Mouse (Mus musculus) thymus, adult 2 months (tissue): ENCODE measurements around the gene Tmtc1.

Experiments used
- CTCF ChIP-seq: fragments of 200-500 bp; IDR thresholded peaks from 2 replicates; pipeline ENCODE4 v1.5.1; 2012; ENCODE audit warnings: mild to moderate bottlenecking, control low read depth, low read length, moderate library complexity, borderline replicate concordance; ENCODE audit not compliant: control insufficient read depth, poor library complexity, insufficient read depth; ENCODE audit errors: extremely low read depth
- POLR2A ChIP-seq: fragments of 200-500 bp; IDR thresholded peaks from 2 replicates; pipeline ENCODE4 v1.6.1; 2012; ENCODE audit warnings: mild to moderate bottlenecking, low read length, control low read depth, moderate library complexity; ENCODE audit not compliant: control insufficient read depth, poor library complexity, insufficient read depth; ENCODE audit errors: extremely low read depth

DNA sequence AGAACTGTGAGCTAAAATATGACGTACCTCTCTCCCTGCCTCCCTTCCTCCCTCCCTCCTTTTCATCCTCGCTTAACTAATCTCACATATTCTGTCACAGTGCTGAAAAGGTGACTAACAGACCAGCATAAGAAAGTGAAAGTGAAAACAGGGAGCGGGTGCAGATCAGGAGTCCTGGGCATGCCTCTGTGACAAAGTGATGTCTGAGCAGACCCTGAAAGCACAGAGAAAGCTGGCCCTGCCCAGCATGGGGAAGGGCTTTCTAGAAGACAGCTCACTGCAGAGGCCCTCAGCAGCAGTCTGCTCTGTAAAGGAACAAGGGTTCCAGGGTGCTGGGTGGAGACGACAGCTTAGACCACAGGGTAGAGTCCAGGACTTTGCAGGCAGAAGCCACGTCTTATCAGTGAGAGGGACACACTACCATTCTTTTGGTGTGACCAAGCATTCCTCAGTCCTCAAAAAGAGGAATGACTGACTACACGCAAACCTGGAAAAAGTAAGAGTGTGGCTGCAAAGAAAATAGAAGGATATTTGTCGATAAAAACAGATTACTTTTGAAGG lies 7.7 kb downstream of the Tmtc1 start:
- TF ChIP-seq CTCF (no peak), POLR2A (no peak)
